Mouse (Mus musculus) right cerebral cortex, postnatal 4 days (tissue): ENCODE measurements at regions not wholly inside any gene's neighbourhood (a gene's known extent, or its start where the extent isn't known, plus 50 kb on each side); places are given as distances from the start of the nearest gene placed in this dataset.

Experiments used
- DNase-seq: peaks from one replicate; pipeline ENCODE4 v3.0.0-alpha.2; 2022

GRCm38 (mm10) chr11:84760622-84761196, 58.6 kb downstream of the Mrm1 start:
- DNase-seq = peak; percentile 66

- peak; percentile 37 for DNase-seq
Observed at GRCm38 (mm10) chr11:84759478-84759986, 59.8 kb downstream of the Mrm1 start.

- DNase-seq = peak; percentile 32
Observed at GRCm38 (mm10) chr11:84752007-84752406, 67.3 kb downstream of the Mrm1 start.

GRCm38 (mm10) chr11:84749490-84750349, 69.6 kb downstream of the Mrm1 start:
- no peak for DNase-seq

DNA sequence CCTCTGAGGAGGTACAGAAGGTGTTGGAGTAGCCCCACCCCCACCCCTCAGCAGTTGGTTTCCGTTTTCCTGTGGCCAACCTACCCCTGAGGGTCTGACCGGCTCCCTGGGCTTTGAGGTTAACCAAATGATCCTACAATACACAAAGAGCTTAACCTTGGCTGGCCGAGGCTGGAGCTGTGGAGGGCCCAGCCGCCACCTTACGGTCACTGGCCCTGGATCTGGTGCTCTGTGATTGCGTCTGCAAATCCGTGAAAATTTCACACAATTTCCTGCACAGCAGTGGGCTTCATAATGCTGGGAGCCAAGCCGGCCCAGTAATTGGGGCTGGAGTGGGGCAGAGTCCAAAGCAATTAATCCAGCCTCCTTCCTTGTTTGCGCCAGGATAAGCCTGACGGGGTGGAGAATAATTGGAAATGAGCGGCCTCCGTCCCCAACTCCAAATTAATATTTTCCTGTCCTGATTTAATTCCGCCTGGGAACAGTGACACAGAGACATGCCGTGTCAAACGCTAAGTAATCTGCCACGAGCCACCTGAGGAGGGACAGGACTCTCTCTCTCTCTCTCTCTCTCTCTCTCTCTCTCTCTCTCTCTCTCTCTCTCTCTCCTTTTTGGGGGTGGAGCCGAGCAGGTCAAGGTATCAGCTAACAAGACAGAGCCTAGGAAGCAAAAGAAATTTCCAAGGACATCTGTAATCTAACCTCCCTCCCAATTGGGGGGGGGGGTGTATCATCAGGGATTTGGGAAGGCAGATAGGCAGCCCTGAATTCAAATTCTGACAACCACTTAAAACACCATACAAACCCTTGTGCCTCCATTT, 80.3 kb downstream of the Mrm1 start:
- DNase-seq = no peak

DNA sequence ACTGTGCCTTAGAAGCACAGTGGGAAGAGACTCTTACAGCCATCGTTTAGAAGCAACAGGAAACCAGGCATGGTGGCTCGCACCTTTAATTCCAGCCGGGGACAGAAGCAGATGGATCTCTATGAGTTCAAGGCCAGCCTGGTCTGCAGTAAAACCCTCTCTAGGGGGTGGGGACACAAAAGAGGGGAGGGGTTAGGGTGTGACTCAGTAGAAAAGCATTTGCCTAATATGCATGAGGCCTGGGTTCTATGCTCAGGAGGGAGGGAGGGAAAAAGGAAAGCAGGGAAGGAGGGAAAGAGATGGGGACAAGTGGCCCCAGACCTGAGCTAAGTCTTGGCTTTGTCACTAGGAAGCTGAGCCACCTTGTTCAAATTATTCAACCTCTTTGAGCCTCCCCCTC, 81.2 kb downstream of the Mrm1 start:
- DNase-seq = no peak

- no peak for DNase-seq
Observed at GRCm38 (mm10) chr11:84731890-84732289, 87.4 kb downstream of the Mrm1 start.

- no peak for DNase-seq
Observed at GRCm38 (mm10) chr11:84730218-84730617, 89.1 kb downstream of the Mrm1 start.

GRCm38 (mm10) chr11:84729189-84729588, 90.1 kb downstream of the Mrm1 start:
- DNase-seq = peak; percentile 10

- DNase-seq = no peak
Observed at GRCm38 (mm10) chr11:84725936-84726613, 93.2 kb downstream of the Mrm1 start.

DNA sequence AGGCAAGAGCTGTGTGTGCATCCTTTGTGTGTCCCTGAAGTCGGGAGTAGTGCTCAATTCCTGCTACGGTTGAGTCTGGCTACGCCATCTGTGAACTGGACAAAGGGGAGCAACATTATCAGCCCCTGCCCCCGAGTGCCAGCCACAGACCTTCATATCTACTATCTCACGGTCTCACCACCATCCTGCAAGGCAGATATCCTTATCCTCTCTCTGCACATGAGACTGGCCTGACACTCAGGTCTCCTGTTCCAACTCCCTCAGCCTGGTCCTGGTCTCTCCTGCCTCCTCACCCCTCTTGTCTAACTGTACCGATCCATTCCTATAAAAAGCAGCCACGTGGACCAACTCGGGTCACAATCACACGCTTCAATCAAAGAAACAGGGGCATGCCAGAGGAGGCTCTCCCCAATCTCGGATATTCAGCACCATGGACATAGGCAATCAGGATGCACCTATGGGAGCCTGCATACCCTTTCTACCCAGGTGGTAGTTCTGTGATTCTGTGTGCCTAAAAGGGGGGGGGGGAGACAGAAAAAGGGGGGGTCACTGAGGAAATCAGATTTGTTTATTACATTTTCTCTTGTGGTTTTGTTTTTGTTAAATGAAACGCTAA, 94.0 kb downstream of the Mrm1 start:
- DNase-seq = no peak

DNA sequence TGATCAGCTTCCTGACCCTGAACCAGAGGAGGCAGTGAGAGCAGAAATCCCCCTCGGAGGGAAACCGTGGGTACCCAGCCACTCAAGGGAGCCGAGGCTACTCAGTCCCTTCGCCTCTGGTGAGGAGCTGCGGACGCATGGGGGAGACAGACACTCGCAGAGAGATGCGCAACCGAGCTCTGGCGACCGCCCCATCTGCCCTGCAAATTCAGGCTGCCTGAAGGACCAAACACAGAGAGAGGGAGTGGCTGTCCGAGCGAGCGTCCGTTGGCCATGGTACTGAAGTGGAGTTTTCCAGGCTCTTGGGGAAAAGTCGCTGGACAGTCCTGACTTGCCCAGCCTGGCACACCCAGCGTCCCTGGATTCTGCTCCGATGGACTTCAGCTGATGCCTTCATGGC, 95.2 kb downstream of the Mrm1 start:
- DNase-seq = peak; percentile 55

GRCm38 (mm10) chr11:84722658-84723201, 96.6 kb downstream of the Mrm1 start:
- DNase-seq = no peak

GRCm38 (mm10) chr11:84721979-84722378, 97.3 kb downstream of the Mrm1 start:
- DNase-seq = no peak

- no peak for DNase-seq
Observed at GRCm38 (mm10) chr11:84721150-84721549, 98.2 kb downstream of the Mrm1 start.

GRCm38 (mm10) chr11:84719781-84720180, 99.5 kb downstream of the Mrm1 start:
- DNase-seq = no peak

DNA sequence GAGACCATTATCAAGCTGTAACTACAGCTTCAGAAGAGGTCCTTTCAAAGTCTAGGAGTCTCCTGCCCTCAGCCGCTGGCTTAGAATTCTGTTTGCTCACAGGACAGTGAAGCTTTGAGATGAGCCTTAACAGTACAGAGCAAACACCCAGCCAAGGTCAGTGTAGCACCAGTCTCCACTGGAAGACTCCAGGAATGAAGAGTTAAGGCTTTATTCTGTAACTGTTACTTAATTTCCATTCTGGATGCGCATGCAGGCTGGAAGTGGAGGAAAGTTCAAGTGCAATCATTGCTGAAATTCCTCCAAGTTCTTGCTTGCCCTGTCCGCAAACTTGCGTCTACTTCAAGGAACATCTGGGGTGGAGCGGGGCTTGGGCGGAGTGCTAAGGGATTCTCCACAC, 106.6 kb downstream of the Mrm1 start:
- no peak for DNase-seq

- no peak for DNase-seq
Observed at GRCm38 (mm10) chr11:84711886-84712285, 107.4 kb downstream of the Mrm1 start.

DNA sequence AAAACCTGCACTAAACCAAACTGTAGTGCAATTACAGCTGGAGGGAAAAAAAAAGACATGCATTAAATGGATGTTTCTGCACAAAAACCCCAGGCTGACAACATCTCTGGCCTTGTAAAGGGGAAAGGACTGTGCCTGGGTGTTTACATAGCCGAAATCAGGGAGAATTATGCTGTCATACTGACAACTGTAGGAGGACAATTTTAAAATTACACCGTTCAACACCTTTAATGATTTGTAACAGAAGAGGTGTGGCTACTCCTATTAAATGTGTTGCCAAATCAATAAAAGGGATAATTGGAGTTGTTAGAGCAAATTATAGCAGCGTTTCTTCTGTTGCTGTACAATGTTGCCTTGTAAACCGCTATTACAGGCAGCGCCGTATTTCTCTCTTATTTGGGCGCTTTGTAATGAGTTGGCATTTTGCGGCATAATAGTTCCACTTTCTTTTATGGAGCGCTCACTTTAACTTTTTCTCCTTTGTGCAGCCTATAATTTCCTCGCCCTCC, 111.0 kb downstream of the Mrm1 start:
- no peak for DNase-seq

- DNase-seq = no peak
Observed at GRCm38 (mm10) chr11:84707772-84708171, 111.5 kb downstream of the Mrm1 start.

GRCm38 (mm10) chr11:84706692-84707091, 112.6 kb downstream of the Mrm1 start:
- DNase-seq = no peak
